Mouse (Mus musculus): Measurements from ENCODE around the gene Mettl7a3.

DNA sequence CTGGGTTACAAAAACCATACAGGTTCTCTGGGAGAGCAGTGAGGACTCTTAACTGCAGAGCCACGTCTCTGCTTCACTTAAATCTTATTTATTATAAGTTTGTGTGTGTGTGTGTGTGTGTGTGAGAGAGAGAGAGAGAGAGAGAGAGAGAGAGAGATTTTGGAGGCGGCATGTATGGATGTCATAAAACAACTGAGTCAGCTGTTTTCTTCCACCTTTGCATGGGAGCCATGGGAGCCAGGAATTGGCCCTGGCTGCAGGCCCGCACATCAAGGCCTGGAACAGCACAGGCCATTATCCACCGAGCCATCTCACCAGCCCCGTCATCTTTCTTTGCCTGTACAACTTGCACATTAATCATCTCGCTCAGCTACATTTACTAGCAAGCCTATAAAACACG, 32.4 kb downstream of the Mettl7a3 start:
- TF ChIP-seq CTCF (IDR thresholded peaks at IDR 0.05; ENCODE audit: control insufficient read depth, insufficient read depth, insufficient read length) (no peak), CEBPB (IDR thresholded peaks at IDR 0.05; ENCODE audit: low read depth) (no peak), MYOG (IDR thresholded peaks at IDR 0.05; ENCODE audit: control insufficient read depth, extremely low read depth, insufficient read length) (no peak), MAX (IDR thresholded peaks at IDR 0.05) (no peak), USF1 (IDR thresholded peaks at IDR 0.05; ENCODE audit: low read depth) (no peak)
